Mouse (Mus musculus) ES-E14 (cell line): ENCODE results near the gene Gm281. TPM values are rescaled to one million over a fixed set of nuclear protein-coding genes. Genes with fewer than 3 reads are reported as not detected.

ENCODE experiments used
- DNase-seq: peaks from one replicate; pipeline ENCODE4 v3.0.0-alpha.2; 2013; ENCODE audit warnings: low read depth, low spot score
- H3K27ac ChIP-seq: 2 replicates; pipeline ENCODE4 v1.5.1; 2012; ENCODE audit warnings: low read depth, mild to moderate bottlenecking, low read length, moderate library complexity, mixed read lengths; ENCODE audit not compliant: poor library complexity, insufficient read depth, severe bottlenecking
- H3K36me3 ChIP-seq: 2 replicates; pipeline ENCODE4 v1.6.1; 2012; ENCODE audit warnings: mild to moderate bottlenecking, low read length, moderate library complexity, mixed read lengths; ENCODE audit not compliant: control insufficient read depth, poor library complexity, insufficient read depth, severe bottlenecking
- H3K4me1 ChIP-seq, 2 experiments: fragments of 150-350 bp in 1 of 2; sonication (generic) in 1 of 2; 2 replicates each; pipeline ENCODE4 v1.6.1; 2012; ENCODE audit warnings: low read length in 2 of 2, mild to moderate bottlenecking in 1 of 2, mixed read lengths in 1 of 2; ENCODE audit not compliant: control insufficient read depth in 2 of 2, insufficient read depth in 2 of 2, poor library complexity in 1 of 2
- H3K4me3 ChIP-seq, 2 experiments: fragments of 150-350 bp in 1 of 2; sonication (generic) in 1 of 2; 2 replicates each; pipeline ENCODE4 v1.5.1; 2012; ENCODE audit warnings: low read length in 2 of 2, low read depth in 1 of 2, mild to moderate bottlenecking in 1 of 2, mixed read lengths in 1 of 2; ENCODE audit not compliant: insufficient read depth in 1 of 2, poor library complexity in 1 of 2, severe bottlenecking in 1 of 2
- H3K9ac ChIP-seq: 2 replicates; pipeline ENCODE4 v1.6.1; 2012; ENCODE audit warnings: low read depth, mild to moderate bottlenecking, low read length, mixed read lengths; ENCODE audit not compliant: poor library complexity, insufficient read depth, severe bottlenecking
- H3K9me3 ChIP-seq: fragments of 150-350 bp; sonication (generic); 2 replicates; pipeline ENCODE4 v1.6.1; 2012; ENCODE audit warnings: low read depth, mild to moderate bottlenecking, low read length; ENCODE audit not compliant: control insufficient read depth, insufficient read depth
- CHD2 ChIP-seq: IDR thresholded peaks from 2 replicates; pipeline ENCODE4 v1.6.1; 2014; ENCODE audit warnings: mild to moderate bottlenecking, low read depth, low read length, inconsistent platforms
- HCFC1 ChIP-seq: IDR thresholded peaks from 2 replicates; pipeline ENCODE4 v1.6.1; 2012; ENCODE audit warnings: low read length, inconsistent platforms, borderline replicate concordance; ENCODE audit not compliant: insufficient read depth
- MAFK ChIP-seq: IDR thresholded peaks from 2 replicates; pipeline ENCODE4 v1.6.1; 2014; ENCODE audit warnings: mild to moderate bottlenecking, low read depth, low read length, inconsistent platforms; ENCODE audit not compliant: insufficient read depth
- ZC3H11A ChIP-seq: IDR thresholded peaks from 2 replicates; pipeline ENCODE4 v1.6.1; 2012; ENCODE audit warnings: low read depth, mild to moderate bottlenecking, inconsistent platforms, low read length, borderline replicate concordance
- ZNF384 ChIP-seq: IDR thresholded peaks from 2 replicates; pipeline ENCODE4 v1.6.1; 2012; ENCODE audit warnings: low read depth, low read length, inconsistent platforms
- in situ Hi-C, 2 experiments: fragments of 600-800 bp; cut with MboI; formaldehyde crosslinking; loops; one replicate each; pipeline ENCODE4 v1.15.1; 2025; ENCODE audit warnings: low sequenced_read_pairs in 2 of 2, inconsistent platforms in 1 of 2; ENCODE audit not compliant: unreplicated experiment in 2 of 2
- total RNA-seq: library from RNA; depleted of rRNA; stranded (reverse); fragments of 300-350 nt; gene quantifications from 2 replicates; pipeline ENCODE4 v1.2.3, GENCODE M21; 2012

Gm281 gene
- total RNA-seq, 1 experiment = 1.1 TPM

DNA sequence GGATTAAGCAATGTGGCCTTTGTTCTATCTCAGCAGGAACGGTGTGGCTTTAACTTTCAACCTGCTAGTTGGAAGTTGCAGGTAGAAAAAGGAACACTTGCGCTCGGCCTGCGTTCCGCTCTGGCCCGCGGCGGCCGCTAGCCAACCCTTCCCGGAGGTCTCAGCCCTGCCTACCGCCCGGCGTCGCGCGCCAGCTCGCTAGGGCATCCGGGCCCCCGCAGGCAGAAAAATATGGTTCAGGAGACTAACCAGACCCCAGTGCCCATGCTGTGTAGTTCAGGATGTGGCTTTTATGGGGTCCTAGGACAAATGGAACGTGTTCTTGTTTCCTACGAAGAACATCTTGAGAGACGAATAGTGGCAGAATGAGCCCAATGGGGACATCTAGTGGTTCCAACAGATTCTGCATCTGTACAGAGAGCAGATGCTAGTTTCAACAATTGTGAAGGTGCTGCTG lies 12.6 kb downstream of the Gm281 start:
- Histone ChIP-seq H3K9ac (peak overlapping the region; percentile 54), H3K9me3 (no peaks in the 10 kb centered on the region), H3K4me3 (peak overlapping the region; percentile 52 to 61), H3K27ac (peak overlapping the region; percentile 80), H3K36me3 (peaks cover 2% of the 10 kb centered on the region; the same call in 1 of the 2 replicates), H3K4me1 (peaks cover 0 to 4% of the 10 kb centered on the region in 2 experiments; a peak in 3 of 4 replicates)
- in situ Hi-C loops = no loop called here
- TF ChIP-seq HCFC1 (no peak), ZC3H11A (peak; percentile 71; the same call in 1 of the 2 replicates), ZNF384 (peak; percentile 45; the same call in 1 of the 2 replicates)
- DNase-seq = peak; percentile 74

DNA sequence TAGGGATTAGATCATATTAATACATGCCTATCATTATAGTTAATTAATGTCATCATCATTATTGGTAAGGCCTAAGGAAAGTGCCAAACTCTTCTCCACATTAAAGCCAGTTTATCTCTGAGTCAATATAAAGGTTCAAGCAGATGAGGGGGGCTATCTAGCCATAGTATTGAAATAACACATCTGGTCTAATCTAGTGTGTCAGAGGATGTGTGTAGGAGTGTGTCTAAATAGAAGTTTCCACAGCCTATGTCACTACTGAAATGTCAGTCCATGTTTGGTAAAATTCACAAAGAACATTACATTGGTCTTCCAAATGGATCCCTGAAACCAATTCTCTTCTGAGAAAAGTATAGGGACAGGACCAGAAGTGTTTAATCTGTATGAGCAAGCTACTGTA lies 19.1 kb downstream of the Gm281 start:
- Histone ChIP-seq H3K9me3 (no peaks in the 10 kb centered on the region), H3K4me3 (no peak overlapping the region), H3K4me1 (no peaks in the 10 kb centered on the region), H3K9ac (no peak overlapping the region), H3K27ac (no peak overlapping the region), H3K36me3 (no peaks in the 10 kb centered on the region)
- in situ Hi-C loops = no loop called here
- TF ChIP-seq ZC3H11A = no peak
- TF ChIP-seq HCFC1 = no peak
- no peak for TF ChIP-seq CHD2
- no peak for DNase-seq

DNA sequence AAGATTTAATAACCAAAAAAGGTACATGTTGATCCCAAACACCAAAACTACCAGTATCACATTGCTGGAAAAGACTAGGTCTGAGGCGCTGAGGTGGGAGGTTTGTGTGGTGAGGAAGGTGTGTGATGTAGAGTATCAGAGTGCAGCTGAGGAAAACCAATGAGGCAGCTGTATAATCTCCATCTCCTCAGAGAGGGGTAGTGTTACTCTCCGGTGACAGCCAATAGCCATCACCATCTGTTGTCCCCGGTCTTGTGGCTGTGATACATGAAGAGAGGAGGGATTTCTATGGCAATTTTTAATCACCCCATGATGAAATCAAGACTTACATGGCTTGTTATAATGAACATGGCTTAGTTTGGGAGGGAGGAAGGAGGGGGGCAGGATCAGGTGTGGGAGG lies 20.5 kb downstream of the Gm281 start:
- no peak overlapping the region for H3K27ac ChIP-seq
- H3K4me3 ChIP-seq = no peak overlapping the region
- H3K4me1 ChIP-seq = no peaks in the 10 kb centered on the region
- no peaks in the 10 kb centered on the region for H3K36me3 ChIP-seq
- no peaks in the 10 kb centered on the region for H3K9me3 ChIP-seq
- DNase-seq = no peak
- in situ Hi-C loops = no loop called here
- H3K9ac ChIP-seq = no peak overlapping the region
- TF ChIP-seq ZC3H11A (no peak), CHD2 (no peak), ZNF384 (no peak), MAFK (no peak), HCFC1 (no peak)

DNA sequence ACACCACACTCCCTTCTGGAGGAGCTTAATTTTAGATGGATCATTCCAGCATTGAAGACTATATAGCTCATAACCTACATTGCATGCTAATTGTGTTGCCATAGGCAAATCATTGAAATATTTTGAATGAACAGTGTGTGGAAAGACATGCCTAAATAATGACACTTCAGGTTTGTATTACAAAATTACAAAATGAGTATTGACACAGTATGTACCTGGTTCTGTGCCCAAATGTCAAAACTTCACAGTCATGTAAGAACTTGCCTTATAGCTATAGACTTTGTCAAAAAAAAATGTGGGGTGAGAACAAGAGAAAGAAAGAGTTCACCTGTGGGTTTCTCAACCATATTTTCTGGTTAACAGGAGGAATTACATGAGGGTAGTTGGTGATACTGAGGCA lies 52.9 kb downstream of the Gm281 start:
- Histone ChIP-seq H3K9me3 (no peaks in the 10 kb centered on the region), H3K27ac (no peak overlapping the region), H3K36me3 (no peaks in the 10 kb centered on the region), H3K9ac (no peak overlapping the region), H3K4me1 (no peaks in the 10 kb centered on the region), H3K4me3 (no peak overlapping the region)
- in situ Hi-C loops = no loop called here
- no peak for TF ChIP-seq CHD2
- TF ChIP-seq ZC3H11A = no peak
- DNase-seq = no peak

DNA sequence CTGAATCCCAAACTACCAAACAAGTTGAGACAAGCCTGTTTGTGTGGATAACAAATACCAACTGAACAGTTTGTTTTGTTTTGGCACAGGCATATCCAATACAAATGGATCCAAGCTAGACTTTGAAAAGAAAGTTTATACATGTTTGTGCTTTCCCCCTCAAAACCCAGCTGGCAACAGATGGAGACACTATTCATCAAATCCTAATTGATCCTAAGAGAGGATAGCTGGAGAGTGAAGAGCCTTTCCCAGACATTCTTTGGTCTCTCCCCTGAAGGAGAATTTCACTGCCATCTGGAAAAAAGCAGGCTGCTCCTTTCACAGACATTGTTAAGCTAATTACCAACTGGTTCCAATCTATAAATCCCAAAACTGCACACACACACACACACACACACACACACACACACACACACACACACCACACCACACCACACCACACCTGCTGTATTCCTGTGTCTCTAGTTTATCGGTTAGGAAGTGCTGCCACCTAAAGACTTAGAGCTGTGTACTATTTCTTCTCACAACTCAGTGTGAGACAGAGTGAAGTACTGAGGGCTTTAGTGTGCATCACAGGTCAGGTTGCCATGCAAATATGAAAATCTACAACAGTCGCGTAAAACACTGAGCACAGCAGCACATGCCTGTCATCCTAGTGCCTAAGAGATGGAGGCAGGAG lies 101.3 kb downstream of the Gm281 start:
- H3K4me3 ChIP-seq = no peak overlapping the region
- no peaks in the 10 kb centered on the region for H3K4me1 ChIP-seq
- no peaks in the 10 kb centered on the region for H3K36me3 ChIP-seq
- H3K27ac ChIP-seq = no peak overlapping the region
- no peak for DNase-seq
- TF ChIP-seq HCFC1 (no peak), ZNF384 (no peak), CHD2 (no peak), MAFK (no peak), ZC3H11A (no peak)
- H3K9me3 ChIP-seq = no peaks in the 10 kb centered on the region
- H3K9ac ChIP-seq = no peak overlapping the region
- in situ Hi-C loops = no loop called here
